Mouse (Mus musculus): ENCODE results near the gene Hsh2d.

Gene Hsh2d

DNA sequence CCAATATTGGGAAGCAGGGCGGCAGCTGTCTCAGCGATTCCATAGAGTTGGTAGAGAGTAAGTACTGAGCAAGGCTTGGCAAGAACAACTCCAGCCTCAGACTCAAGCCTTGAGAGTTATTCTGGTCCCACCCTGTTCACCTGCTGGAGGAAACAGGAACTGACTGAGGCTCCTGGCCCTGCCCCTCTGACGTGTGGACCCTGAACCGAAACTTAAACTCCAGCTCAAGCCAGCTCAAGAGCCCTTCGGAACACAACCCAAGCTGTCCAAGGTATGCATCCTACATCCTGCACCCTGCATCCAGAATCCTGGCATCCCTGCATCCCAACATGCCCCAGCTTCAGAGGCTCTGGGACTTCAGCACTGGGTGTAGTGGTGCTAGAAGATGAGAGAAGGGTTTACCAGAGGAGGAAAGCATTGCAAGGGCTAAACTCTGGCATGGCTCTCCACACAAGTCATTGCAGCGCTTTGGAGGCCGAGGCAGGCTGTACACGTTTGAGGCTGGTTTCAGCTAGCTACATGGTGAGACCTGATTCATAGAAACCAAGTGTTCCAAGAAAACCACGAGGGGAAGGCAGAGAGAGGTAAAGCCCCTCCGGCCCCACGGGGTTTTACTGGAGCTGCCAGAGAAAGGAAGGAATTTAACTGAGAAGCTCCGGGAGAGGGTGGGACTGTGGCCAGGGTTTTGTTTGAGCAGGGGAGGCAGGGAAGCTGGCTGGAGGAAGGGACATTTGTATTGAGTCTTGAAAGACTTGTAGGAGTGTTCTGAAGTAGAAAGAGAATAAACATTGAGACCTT lies at the start of gene Hsh2d:
TSS of gene Hsh2d (plus strand) at position 222 of the 798 bp plus-strand sequence.
- no peak for DNase-seq (ENCODE audit: low spot score in 2 of 2)

DNA sequence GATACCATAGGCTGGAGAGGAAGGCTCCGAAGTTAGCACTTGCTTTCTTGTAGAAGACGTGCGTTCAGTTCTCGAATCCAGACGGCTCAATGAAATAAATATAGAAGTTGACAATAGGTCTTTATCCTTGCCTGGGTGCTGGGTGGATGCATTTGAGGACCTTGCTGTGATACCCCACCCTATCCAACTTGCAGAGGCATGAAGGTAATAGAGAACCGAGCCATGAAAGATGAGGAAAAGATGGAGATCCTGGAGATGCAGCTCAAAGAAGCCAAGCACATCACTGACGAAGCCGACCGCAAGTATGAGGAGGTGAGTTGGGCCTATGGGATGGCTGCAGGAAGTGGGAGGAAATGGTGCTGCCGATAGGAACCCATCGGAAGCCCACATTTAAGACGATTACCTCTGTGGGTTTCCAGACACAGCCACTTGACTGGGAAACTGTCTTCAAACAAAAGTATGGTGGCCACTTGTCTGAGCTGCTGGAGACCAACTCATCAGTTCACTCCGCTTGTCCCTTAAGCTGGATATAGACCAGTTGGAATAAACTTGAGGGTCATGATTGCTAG lies 46.1 kb upstream of the Hsh2d start:
- no peak for DNase-seq (ENCODE audit: low spot score in 2 of 2)

DNA sequence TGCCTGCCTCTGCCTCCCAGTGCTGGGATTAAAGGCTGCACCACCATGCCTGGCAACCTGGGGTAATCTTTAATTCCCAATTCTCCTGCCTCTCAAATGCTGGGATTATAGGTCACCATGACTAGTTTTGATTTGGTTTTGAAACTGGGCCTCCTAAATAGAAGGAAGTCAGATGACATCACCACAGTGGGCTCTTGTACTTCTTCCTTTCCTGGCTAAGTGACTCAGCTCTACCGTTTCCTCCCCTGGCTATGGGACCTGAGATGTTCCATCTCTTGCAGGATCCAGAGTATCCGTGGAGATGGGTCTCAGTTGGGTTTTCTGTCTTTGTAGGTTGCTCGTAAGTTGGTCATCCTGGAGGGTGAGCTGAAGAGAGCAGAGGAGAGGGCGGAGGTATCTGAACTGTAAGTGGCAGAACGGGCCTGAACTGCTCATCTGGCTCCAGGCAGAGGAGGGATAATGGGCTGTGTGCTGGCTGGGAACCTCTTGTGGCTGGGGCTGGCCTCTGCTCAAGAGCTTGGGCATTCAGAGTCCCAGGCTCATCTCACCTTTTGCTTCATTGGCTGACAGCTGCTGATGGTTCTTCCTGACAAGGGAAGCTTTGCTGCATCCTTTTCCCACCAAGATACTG lies 45.0 kb upstream of the Hsh2d start:
- no peak for DNase-seq (ENCODE audit: low spot score in 2 of 2)

DNA sequence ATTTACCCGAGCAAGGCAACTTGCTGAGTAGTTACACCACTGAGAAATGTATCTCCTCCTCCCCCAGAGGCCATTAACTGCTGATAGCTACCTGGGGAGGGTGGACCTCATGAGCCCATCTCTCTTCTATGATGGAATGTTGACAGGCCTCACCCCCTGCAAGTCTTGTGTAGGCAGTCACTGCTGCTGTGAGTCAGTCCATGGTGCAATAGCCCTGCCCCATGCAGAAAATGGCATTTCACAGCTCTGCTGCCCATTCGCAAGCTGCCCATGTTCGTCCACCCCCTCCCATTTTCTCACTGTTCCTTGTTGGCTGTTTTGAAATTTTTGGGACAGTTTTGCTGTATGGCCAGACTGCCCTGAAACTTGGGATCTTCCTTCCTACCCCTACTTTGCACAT lies 43.9 kb upstream of the Hsh2d start:
- DNase-seq (ENCODE audit: low spot score in 2 of 2) = no peak

DNA sequence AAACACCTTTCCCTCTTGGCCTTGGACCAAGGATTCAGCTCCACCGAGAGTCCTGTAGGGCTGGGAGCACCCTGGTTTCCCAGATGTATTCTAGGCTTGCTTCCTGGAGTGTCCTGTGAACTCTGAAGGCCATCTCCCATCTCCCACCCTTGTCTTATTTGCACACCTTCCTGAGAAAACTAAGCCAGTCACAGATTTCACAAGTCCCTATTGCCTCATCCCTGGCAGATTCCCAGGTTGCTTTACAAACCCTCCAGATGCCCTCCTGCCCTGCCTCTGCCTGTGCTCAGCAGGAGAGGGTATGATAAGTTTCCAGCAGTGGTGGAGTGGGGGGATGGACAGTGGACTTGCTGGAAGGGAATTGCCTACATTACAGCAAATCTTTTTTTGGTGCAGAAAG lies 43.4 kb upstream of the Hsh2d start:
- DNase-seq (ENCODE audit: low spot score in 2 of 2) = no peak

DNA sequence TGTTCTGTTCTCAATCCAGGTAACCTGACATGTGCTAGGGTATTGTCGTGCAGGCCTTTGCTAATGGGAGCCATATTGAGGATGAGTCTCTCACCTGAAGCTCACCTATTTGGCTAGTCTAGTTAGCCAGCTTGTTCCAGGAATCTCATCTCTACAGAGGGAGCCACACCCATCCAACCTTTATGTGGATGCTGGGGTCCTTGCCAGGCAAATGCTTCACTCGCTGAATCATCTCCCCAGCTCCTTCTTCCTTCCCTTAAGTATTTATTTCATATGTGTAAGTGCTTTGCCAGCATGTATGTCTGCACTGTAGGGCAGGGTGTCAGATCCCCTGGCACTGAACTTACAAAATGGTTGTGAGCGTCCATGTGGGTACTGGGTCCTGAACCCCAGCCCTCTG lies 42.9 kb upstream of the Hsh2d start:
- DNase-seq (ENCODE audit: low spot score in 2 of 2) = no peak

DNA sequence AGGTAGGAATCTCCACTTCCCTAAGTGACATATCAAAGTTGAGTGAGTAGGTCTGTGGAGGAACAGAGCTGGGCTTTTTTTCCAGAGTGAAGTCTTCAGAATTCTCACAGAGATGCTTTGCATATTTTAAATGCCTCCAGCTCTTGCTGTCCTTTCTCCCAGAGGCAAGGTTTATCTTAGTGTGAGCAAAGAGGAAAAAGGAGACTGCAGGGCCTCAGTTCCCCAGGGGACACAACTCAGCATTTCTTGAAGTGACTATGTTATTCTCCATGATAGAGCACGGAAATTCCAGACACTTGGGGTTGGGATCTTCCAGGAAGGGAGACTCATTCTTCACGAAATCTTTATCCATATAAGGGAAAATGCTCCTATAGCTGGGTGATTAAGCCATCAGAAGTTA lies 42.2 kb upstream of the Hsh2d start:
- DNase-seq (ENCODE audit: low spot score in 2 of 2) = no peak

DNA sequence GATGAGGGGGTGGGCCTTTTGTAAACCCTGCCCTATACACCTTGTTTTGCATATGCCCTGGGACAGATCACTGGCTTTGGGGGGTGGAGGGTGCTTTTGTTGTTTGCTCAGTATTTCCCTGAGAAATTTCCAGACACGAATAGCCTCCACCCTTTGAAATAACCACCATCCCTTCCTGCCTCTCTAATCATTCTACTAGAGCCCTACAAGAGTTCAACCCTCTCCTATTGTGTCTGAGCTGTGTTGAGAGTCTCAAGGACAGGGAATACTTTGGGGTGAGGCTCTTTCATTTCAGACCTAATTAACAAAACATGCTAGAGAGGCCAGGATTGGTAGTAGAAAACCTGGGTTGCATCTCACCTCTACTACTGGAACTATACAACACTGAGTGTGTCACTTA lies 40.4 kb upstream of the Hsh2d start:
- DNase-seq (ENCODE audit: low spot score in 2 of 2) = no peak

DNA sequence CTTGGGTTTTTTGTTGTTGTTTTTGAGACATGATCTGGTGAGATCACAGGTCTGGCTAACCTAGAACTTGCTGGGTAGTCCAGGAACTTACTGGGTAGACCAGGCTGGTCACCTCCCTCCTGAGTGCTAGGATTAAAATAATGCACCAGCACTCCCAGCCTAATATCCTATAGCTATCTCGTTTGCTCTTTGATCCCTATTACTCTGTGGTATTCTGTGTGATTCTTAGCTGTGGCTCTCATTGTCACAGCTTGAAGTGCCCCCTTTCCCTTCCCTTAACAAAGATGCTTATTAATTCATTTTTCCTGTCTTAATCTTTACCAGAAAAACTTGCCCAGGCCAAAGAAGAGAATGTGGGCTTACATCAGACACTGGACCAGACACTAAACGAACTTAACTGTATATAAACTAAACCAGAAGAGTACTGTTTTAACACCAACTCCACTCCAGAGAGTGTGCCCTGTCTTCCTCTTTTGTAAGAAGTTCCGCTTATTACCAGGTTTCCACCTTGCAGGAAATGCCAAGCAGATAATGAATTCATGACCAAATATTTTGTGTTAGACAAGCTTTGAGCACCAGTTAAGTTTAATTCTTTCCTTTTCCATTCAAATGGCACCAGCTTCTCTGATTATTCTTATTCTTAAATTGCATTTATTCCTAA lies 37.9 kb upstream of the Hsh2d start:
- no peak for DNase-seq (ENCODE audit: low spot score in 2 of 2)

DNA sequence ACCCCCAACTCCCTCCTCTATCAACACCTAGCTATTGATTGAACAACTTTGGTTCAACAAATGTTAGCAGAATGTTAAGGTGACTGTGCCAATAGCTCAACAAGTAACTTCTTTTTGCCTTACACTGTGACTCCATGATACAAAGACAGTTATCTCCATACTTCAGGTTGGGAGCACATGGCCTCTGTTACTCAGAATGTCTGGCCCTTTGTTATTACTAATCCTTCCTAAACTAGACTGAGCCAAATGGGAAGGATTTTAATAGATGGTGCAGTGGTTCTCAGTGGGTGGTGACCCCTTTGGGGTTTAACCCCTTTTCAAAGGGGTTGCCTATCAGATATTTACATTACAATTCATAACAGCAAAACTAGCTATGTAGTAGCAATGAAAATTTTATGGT lies 36.1 kb upstream of the Hsh2d start:
- no peak for DNase-seq (ENCODE audit: low spot score in 2 of 2)

DNA sequence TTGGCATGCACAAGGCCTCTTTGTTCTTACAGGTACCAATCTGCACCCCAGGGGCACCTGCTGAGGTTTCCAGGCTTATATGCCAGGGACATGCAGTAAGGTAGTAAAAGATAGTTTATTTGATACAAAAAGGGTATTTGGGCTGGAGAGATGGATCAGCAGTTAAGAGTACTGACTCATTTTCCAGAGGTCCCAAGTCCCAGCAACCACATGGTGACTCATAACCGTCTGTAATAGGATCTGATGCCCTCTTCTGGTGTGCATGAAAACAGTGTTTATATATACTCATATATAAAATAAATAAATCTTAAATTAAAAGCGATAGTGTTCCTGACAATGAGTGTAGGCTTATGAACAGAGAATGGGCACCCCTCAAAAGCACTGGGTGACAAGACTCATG lies 31.3 kb upstream of the Hsh2d start:
- no peak for DNase-seq (ENCODE audit: low spot score in 2 of 2)

DNA sequence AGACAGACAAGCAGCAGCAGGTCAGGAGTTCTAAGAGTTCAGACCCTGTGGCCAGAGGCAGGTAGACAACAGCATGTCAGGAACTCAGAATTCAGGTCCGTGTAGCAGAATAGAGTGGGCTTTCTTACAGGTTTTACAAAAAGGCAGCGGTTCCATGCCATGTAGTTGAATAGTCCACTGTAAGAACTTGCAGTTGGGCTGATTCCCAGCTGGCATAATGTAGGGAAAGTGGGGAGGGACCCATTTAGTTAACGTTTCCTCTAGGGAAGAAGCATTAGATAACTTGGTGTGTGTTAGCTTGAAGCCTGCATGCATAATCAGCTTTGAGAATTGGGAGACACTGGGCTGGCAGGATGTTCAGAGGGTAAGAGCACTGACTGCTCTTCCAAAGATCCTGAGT lies 30.7 kb upstream of the Hsh2d start:
- no peak for DNase-seq (ENCODE audit: low spot score in 2 of 2)

DNA sequence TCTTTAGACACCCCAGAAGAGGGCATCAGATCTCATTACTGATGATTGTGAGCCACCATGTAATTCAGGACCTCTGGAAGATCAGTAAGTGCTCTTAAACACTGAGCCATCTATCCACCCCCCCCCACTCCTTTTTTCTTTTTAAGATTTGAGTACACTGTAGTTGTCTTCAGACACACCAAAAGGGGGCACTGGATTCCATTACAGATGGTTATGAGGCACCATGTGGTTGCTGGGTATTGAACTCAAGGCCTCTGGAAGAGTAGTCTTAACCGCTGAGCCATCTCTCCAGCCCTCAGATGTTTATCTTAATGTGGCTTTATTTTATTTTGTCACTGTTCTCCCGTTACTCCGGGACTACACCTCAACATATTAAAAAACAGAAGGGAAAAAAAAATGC lies 29.4 kb upstream of the Hsh2d start:
- no peak for DNase-seq (ENCODE audit: low spot score in 2 of 2)

DNA sequence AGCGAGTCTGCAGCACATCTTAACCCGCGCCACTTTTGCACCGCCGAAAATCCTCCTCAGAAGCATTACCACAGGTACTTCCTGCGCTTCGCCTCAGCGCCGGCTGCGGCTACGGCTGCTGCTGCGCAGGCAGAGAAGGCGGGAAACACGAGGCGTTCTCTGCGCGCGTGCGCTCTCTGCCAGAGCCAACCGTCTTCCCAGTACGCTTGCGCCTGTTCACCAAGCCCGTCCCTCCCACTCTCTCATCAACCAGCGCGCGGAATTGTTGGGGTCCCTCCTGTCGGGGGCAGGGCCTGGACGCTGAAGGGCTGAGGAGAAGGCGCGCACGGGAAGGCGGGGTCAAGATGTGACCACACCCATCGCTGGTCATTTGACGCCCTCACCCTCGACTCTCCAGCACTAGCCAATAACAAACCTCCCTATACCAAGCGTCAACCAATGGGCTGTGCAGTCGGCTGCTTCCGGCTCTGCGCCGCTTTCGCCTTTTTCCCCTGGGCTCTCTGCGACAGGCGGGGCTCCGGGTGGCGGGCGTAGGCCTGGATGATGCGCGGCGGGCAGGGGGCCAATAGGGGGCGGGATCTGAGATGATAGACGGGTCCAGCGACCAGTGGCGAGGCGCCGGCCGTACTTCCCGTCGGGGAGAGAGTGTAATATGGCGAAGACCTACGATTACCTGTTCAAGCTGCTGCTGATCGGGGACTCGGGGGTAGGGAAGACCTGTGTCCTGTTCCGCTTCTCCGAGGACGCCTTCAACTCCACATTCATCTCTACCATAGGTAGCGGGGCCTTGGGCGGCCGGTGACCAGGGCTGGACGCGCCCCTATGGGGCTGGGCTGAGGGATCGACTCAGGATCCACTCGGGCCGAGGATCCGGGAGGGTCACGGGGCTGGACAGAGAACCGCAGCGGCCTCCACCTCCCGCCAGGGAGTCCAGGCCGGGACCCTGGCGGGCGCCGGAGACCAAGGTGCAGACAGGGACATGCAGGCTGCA lies 28.4 kb upstream of the Hsh2d start, which contains the start of gene Rab8a:
TSS of gene Rab8a (plus strand) at position 494 of the 991 bp plus-strand sequence.
- peak; percentile 100 for DNase-seq (ENCODE audit: low spot score in 2 of 2)

DNA sequence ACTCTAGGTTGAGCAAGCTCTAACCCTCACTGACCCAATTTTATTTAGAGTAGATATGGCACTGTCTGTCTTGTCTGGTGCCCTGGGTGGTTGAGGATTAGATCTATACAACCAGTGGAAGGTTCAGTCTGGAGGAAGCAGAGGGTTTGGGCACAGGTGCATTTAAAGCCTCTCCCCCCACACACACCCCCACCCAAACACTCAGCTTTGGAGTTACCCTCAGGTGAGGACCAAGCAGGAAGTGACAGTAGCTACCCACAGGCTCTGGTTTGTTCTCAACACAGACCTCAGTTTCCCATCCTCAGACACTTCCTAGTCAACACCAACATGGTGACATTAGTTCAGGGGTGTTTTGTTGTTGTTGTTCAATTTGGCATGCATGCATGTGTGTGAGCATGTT lies 26.6 kb upstream of the Hsh2d start:
- no peak for DNase-seq (ENCODE audit: low spot score in 2 of 2)

DNA sequence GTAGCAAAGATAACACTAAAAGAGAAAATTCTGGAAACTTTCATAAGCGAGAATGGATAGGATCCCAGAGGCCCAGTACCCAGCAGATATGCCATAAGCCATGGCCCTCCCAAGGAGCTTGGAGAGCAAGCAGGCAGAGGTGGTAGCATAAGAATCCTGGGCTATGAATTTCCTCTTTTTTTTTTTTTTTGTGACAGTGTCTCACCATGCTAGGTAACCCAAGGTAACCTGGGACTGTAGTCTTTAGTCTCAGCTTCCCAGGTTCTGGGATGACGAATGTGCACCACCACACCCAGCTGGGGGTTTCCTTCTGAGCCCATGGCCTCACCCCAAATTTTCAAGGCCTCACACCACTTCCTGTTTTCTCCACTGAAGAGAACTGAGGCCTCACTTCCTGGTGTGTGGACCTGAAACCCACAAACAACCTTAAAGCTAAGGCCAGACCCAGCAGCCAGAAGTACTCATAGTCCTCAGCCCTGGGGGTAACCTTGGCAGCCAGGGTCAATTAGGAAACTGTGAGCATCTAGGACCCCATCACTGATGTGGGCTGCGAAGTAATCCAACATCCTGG lies 20.3 kb upstream of the Hsh2d start:
- no peak for DNase-seq (ENCODE audit: low spot score in 2 of 2)

DNA sequence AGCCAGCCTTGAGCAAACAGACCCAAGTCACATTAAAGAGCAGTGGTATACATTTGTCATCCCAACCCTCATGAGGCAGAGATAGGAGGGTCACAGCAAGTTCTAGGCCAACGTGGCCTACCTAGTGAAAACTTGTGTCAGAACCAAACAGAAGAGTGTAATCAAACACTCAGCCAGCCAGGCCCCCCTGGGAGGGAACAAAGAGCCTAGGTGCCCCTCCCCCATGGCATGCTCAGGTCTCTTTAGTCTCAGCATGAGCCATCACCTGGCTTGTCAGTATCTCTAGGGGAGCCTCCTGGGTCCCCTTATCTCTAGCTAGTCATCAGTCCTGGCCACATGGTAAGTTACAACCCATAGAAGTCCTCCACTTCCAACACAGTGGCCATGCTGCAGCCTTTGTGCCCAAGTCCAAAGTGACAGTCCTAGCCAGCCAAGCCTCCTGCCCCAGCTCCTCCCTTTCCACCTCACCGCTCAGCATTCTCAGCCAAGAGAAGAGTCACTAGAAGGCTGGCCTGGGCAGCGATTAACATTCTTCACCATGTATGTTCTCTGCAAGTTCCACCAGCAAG lies 19.7 kb upstream of the Hsh2d start:
- DNase-seq (ENCODE audit: low spot score in 2 of 2) = no peak

DNA sequence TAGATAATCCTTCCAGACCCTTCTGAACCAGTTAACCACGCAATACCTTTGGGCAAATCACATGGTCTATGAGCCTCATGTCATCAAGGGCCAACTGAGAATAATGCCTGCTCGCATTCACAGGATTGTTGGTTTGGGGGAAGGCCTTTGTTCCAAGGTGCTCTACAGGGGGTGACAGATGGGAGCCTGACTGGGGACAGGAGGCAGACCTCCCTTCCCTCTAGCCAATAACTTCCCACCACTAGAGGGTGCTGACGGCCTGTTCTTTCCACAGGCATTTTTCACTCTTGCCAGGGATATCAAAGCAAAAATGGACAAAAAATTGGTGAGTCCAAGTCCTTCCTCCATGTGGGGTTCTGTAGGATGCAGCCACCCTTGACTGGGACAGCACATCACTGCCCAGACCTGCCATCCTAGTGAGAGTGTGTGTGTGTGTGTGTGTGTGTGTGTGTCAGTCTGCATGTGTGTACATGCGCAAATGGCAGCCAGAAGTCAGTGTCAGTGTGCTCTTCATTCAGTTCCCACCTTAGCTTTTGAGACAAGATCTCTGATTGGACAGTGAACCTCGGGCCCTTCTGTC lies 12.0 kb upstream of the Hsh2d start:
- DNase-seq (ENCODE audit: low spot score in 2 of 2) = peak in 1 of 2 experiments; percentile 58

DNA sequence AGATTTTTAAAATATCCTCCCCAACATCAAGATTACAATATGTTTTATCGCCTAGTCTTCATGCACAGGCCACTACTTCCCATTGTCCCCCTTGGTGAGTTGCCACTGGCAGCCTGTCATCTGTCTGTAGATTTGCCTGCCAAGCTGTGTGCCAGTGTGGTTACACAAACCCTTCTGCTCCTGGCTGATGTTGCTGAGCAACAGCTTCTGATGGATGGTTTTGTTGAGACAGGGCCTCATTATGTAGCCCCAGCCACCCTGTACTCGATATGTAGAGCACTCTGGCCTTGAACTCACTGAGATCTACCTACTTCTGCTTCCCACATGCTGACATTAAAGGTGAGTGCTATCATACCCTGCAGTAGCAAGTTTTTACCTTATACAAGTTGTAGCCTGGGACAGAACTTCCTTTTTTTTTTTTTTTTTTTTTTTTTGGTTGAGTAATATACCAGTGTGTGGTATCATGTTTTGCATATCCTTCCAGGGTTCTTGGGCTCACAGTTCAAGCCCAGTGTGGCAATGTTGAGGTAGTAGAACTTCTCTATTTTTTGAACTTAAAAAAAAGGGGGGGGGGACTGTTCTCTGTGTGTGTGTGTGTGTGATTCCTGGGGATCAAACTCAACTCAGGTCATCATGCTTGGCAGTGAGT lies 5.8 kb upstream of the Hsh2d start:
- DNase-seq (ENCODE audit: low spot score in 2 of 2) = no peak

All from frontal cortex, postnatal 10 days (tissue).